Mouse (Mus musculus) C2C12 (cell line): ENCODE results near the gene Acad11. TPM values are rescaled to one million over a fixed set of nuclear protein-coding genes. Genes with fewer than 3 reads are reported as not detected.

ENCODE experiments used
- H3K27me3 ChIP-seq: one replicate; pipeline ENCODE4 v1.6.1; 2011; ENCODE audit not compliant: control insufficient read depth, insufficient read depth, insufficient read length
- H3K36me3 ChIP-seq: one replicate; pipeline ENCODE4 v1.6.1; 2011; ENCODE audit not compliant: control insufficient read depth, insufficient read depth
- H3K4me3 ChIP-seq: one replicate; pipeline ENCODE4 v1.5.1; 2011; ENCODE audit warnings: mild to moderate bottlenecking, control low read depth; ENCODE audit not compliant: poor library complexity, insufficient read depth, severe bottlenecking
- H3K79me2 ChIP-seq: one replicate; pipeline ENCODE4 v1.6.1; 2011; ENCODE audit not compliant: control insufficient read depth, insufficient read depth
- H3K79me3 ChIP-seq: one replicate; pipeline ENCODE4 v1.6.1; 2011; ENCODE audit warnings: low read depth, control low read depth
- H3ac ChIP-seq: one replicate; pipeline ENCODE3; 2011; ENCODE audit warnings: low read depth; ENCODE audit not compliant: control insufficient read depth, insufficient read length
- CEBPB ChIP-seq: IDR thresholded peaks from one replicate; pipeline ENCODE4 v1.6.1; 2011; ENCODE audit warnings: low read depth, mild to moderate bottlenecking, control low read depth, moderate library complexity
- CTCF ChIP-seq: IDR thresholded peaks from one replicate; pipeline ENCODE4 v1.5.1; 2011; ENCODE audit not compliant: control insufficient read depth, insufficient read depth, insufficient read length
- FOSL1 ChIP-seq: IDR thresholded peaks from one replicate; pipeline ENCODE4 v1.8.0; 2011; ENCODE audit warnings: mild to moderate bottlenecking, low read length; ENCODE audit not compliant: poor library complexity, insufficient read depth, severe bottlenecking
- MAX ChIP-seq: IDR thresholded peaks from one replicate; pipeline ENCODE4 v1.6.1; 2011; ENCODE audit warnings: mild to moderate bottlenecking, control low read depth
- MYOD1 ChIP-seq: IDR thresholded peaks from one replicate; pipeline ENCODE4 v1.6.1; 2011; ENCODE audit warnings: low read depth; ENCODE audit not compliant: control insufficient read depth, insufficient read length
- MYOG ChIP-seq: IDR thresholded peaks from one replicate; pipeline ENCODE4 v1.6.1; 2011; ENCODE audit not compliant: control insufficient read depth, insufficient read length; ENCODE audit errors: extremely low read depth
- USF1 ChIP-seq: IDR thresholded peaks from one replicate; pipeline ENCODE4 v1.6.1; 2011; ENCODE audit warnings: low read depth, mild to moderate bottlenecking, control low read depth, moderate library complexity
- polyA plus RNA-seq: library from polyadenylated mRNA; unstranded; fragments of >200 nt; fragmentation: generic; extraction: Trizol; gene quantifications from one replicate; pipeline ENCODE4 v1.2.1, GENCODE M21; 2012; ENCODE audit warnings: missing spikeins

Gene Acad11
- polyA plus RNA-seq, 1 experiment = 3.0 TPM

GRCm38 (mm10) chr9:104123101-104123500, 59.9 kb downstream of the Acad11 start:
- Histone ChIP-seq H3K79me3 (no peaks in the 10 kb centered on the region), H3K36me3 (no peaks in the 10 kb centered on the region), H3K79me2 (no peaks in the 10 kb centered on the region), H3K4me3 (no peak overlapping the region), H3ac (no peak overlapping the region), H3K27me3 (no peaks in the 10 kb centered on the region)
- TF ChIP-seq MYOD1 (no peak), MAX (no peak), FOSL1 (no peak), CEBPB (no peak), MYOG (no peak), CTCF (no peak), USF1 (no peak)

- Histone ChIP-seq H3K27me3 (no peaks in the 10 kb centered on the region), H3K36me3 (no peaks in the 10 kb centered on the region)
Observed at GRCm38 (mm10) chr9:104123622-104124021, 60.4 kb downstream of the Acad11 start.

GRCm38 (mm10) chr9:104126833-104127232, 63.7 kb downstream of the Acad11 start, which contains the start of gene Ackr4:
TSS of gene Ackr4 (minus strand) at chr9:104126933.
- no peak for TF ChIP-seq FOSL1
- no peak for TF ChIP-seq CTCF
- TF ChIP-seq MYOG = no peak
- TF ChIP-seq MAX = no peak
- TF ChIP-seq USF1 = no peak
- no peak for TF ChIP-seq CEBPB
- TF ChIP-seq MYOD1 = no peak
- H3K79me2 ChIP-seq = no peaks in the 10 kb centered on the region
- no peak within 1 kb of the TSS for H3ac ChIP-seq
- no peak within 1 kb of the TSS for H3K4me3 ChIP-seq
- no peaks in the 10 kb centered on the region for H3K36me3 ChIP-seq
- H3K79me3 ChIP-seq = no peaks in the 10 kb centered on the region
- H3K27me3 ChIP-seq = no peaks in the 10 kb centered on the region

More at GRCm38 (mm10) chr9:104123622-104124021, 60.4 kb downstream of the Acad11 start:
- H3ac ChIP-seq = no peak overlapping the region
- H3K79me2 ChIP-seq = no peaks in the 10 kb centered on the region
- no peak for TF ChIP-seq CTCF
- TF ChIP-seq CEBPB = no peak
- TF ChIP-seq USF1 = no peak
- no peak for TF ChIP-seq MYOD1
- TF ChIP-seq MYOG = no peak
- H3K4me3 ChIP-seq = no peak overlapping the region
- H3K79me3 ChIP-seq = no peaks in the 10 kb centered on the region

- H3K79me3 ChIP-seq = no peaks in the 10 kb centered on the region
- H3K36me3 ChIP-seq = no peaks in the 10 kb centered on the region
- no peak overlapping the region for H3K4me3 ChIP-seq
- H3ac ChIP-seq = no peak overlapping the region
- TF ChIP-seq MAX (no peak), FOSL1 (no peak), MYOD1 (no peak), CEBPB (no peak), CTCF (no peak), USF1 (no peak), MYOG (no peak)
- H3K27me3 ChIP-seq = no peaks in the 10 kb centered on the region
- H3K79me2 ChIP-seq = no peaks in the 10 kb centered on the region
Observed at GRCm38 (mm10) chr9:104128110-104128509, 64.9 kb downstream of the Acad11 start.

GRCm38 (mm10) chr9:104130141-104130755, 67.1 kb downstream of the Acad11 start:
- Histone ChIP-seq H3ac (no peak overlapping the region), H3K27me3 (no peaks in the 10 kb centered on the region), H3K36me3 (no peaks in the 10 kb centered on the region), H3K79me3 (no peaks in the 10 kb centered on the region), H3K4me3 (no peak overlapping the region), H3K79me2 (no peaks in the 10 kb centered on the region)
- TF ChIP-seq USF1 (no peak), MYOD1 (no peak), MYOG (no peak), CTCF (no peak), MAX (no peak), FOSL1 (no peak), CEBPB (no peak)

- Histone ChIP-seq H3K27me3 (no peaks in the 10 kb centered on the region), H3K79me2 (no peaks in the 10 kb centered on the region), H3K36me3 (no peaks in the 10 kb centered on the region), H3ac (no peak overlapping the region), H3K79me3 (no peaks in the 10 kb centered on the region), H3K4me3 (no peak overlapping the region)
- TF ChIP-seq FOSL1 (no peak), CTCF (no peak), MAX (no peak), USF1 (no peak), MYOG (no peak), MYOD1 (no peak), CEBPB (no peak)
Observed at GRCm38 (mm10) chr9:104140351-104140750, 77.2 kb downstream of the Acad11 start.
